Mouse (Mus musculus) neural tube, embryonic 13.5 days (tissue): ENCODE measurements around the gene Polr1e. TPM values are rescaled to one million over a fixed set of nuclear protein-coding genes. Genes with fewer than 3 reads are reported as not detected.

Experiments
- ATAC-seq: fragments of 200-750 bp; cut with Nextera tagmentation; 2 replicates; pipeline ENCODE4 v1.8.0; 2017; ENCODE audit warnings: low read depth, mild to moderate bottlenecking, moderate TSS enrichment, moderate library complexity
- H3K27ac ChIP-seq: fragments of 300-500 bp; sonication (generic); replicated peaks from 2 replicates; pipeline ENCODE4 v1.5.1; 2015; ENCODE audit warnings: moderate library complexity, mild to moderate bottlenecking, inconsistent platforms
- H3K27me3 ChIP-seq: fragments of 300-500 bp; sonication (generic); 2 replicates; pipeline ENCODE4 v1.6.1; 2015; ENCODE audit warnings: mild to moderate bottlenecking, inconsistent platforms
- H3K36me3 ChIP-seq: fragments of 300-500 bp; sonication (generic); 2 replicates; pipeline ENCODE4 v1.6.1; 2015; ENCODE audit warnings: mild to moderate bottlenecking, inconsistent platforms
- H3K4me1 ChIP-seq: fragments of 300-500 bp; sonication (generic); replicated peaks from 2 replicates; pipeline ENCODE4 v1.6.1; 2015; ENCODE audit warnings: inconsistent platforms
- H3K4me2 ChIP-seq: fragments of 300-500 bp; sonication (generic); 2 replicates; pipeline ENCODE4 v1.6.1; 2015; ENCODE audit warnings: inconsistent platforms, mild to moderate bottlenecking, moderate library complexity
- H3K4me3 ChIP-seq: fragments of 300-500 bp; sonication (generic); 2 replicates; pipeline ENCODE4 v1.5.1; 2015; ENCODE audit warnings: mild to moderate bottlenecking, inconsistent platforms
- H3K9ac ChIP-seq: fragments of 300-500 bp; sonication (generic); 2 replicates; pipeline ENCODE4 v1.6.1; 2015; ENCODE audit warnings: moderate library complexity, mild to moderate bottlenecking, inconsistent platforms
- H3K9me3 ChIP-seq: fragments of 300-500 bp; sonication (generic); 2 replicates; pipeline ENCODE4 v1.6.1; 2016; ENCODE audit warnings: inconsistent platforms
- WGBS: fragments of 180-500 bp; shearing (Covaris S2); methylation state at CpG from one replicate; pipeline ENCODE4 v1.1.7; 2015; 5-methylcytosine and 5-hydroxymethylcytosine counted together
- polyA plus RNA-seq: library from polyadenylated mRNA; unstranded; fragments of >200 nt; fragmentation: Nextera tagmentation; extraction: Ambion mirVana; gene quantifications from 2 replicates; pipeline ENCODE4 v1.2.1, GENCODE M21; 2015

Polr1e gene
- 33.0 and 45.1 TPM in 2 replicates for polyA plus RNA-seq

DNA sequence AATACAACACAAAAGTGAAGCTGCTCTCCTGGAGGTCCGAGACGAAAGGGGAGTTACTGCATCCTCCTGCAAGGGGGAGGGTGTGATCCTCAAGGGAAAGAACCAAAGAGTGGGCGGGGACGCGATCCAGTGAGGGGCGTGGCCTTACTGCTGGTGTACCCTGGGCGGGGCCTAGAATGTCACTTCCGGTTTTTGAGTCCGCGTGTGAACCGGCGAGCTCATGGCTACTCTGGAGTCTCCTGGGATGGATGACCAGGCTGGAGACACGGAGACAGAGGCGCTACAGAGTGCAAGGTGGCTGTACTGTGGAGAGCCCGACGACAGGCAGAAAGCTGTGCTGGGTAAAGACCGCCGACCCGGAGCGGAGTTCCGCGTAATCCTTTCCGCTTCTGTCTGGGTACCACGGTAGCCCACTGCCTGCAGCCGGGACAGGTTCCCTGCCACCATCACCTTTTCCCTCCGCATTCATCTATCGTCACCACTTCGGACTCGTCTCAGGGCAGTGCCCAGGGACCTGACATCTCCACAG lies at the start of gene Polr1e:
Gene Polr1e (plus strand): TSS at position 132 of the 529 bp plus-strand sequence.
- under 1% methylated on average over 29 of the region's 29 CpGs for WGBS
- H3K4me3 ChIP-seq, result peak within 1 kb of the TSS; percentile 81
- H3K27ac ChIP-seq, result no peak within 1 kb of the TSS; the same call in 1 of the 2 replicates

DNA sequence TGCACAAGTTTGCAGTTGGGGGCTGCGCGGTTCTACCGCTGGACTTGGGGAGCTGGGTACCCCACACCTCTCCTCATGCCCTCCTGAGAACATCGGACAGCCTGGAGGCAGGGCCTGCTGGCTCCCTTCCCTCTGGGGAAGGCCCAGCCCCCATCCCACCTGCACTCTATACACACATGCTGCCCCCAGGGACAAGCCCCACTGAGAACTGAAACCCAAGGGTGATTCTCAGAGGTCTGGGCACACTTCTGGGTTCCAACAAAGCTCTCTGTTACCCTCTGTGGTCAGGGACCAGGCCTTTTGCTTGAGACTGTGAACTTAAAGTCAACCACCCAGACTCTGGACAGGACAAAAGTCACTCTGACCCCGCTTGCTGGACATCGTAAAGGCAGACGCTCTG lies 48.3 kb upstream of the Polr1e start:
- Histone ChIP-seq H3K27ac (no peak overlapping the region), H3K4me1 (peaks cover 8% of the 10 kb centered on the region), H3K27me3 (no peaks in the 10 kb centered on the region), H3K4me3 (no peak overlapping the region), H3K9me3 (no peaks in the 10 kb centered on the region), H3K9ac (no peak overlapping the region), H3K4me2 (no peak overlapping the region), H3K36me3 (no peaks in the 10 kb centered on the region)
- WGBS, result 90% methylated on average over 7 of the region's 7 CpGs
- no peak for ATAC-seq

More for the DNA sequence above, at the start of gene Polr1e:
- Histone ChIP-seq H3K36me3 (peaks cover 10% of the 10 kb centered on the region), H3K27me3 (no peaks in the 10 kb centered on the region), H3K9ac (peak within 1 kb of the TSS; percentile 81), H3K9me3 (no peaks in the 10 kb centered on the region), H3K4me1 (peaks cover 27% of the 10 kb centered on the region), H3K4me2 (peak within 1 kb of the TSS; percentile 98)
- peak; percentile 88 for ATAC-seq

GRCm38 (mm10) chr4:44970612-44971110 lies 47.7 kb upstream of the Polr1e start:
- no peak overlapping the region for H3K4me3 ChIP-seq
- H3K36me3 ChIP-seq, result no peaks in the 10 kb centered on the region
- H3K4me1 ChIP-seq, result peaks cover 8% of the 10 kb centered on the region
- no peaks in the 10 kb centered on the region for H3K9me3 ChIP-seq
- ATAC-seq, result no peak
- H3K27ac ChIP-seq, result no peak overlapping the region
- no peaks in the 10 kb centered on the region for H3K27me3 ChIP-seq
- H3K9ac ChIP-seq, result no peak overlapping the region
- WGBS, result 23% methylated on average over 10 of the region's 10 CpGs
- H3K4me2 ChIP-seq, result no peak overlapping the region

DNA sequence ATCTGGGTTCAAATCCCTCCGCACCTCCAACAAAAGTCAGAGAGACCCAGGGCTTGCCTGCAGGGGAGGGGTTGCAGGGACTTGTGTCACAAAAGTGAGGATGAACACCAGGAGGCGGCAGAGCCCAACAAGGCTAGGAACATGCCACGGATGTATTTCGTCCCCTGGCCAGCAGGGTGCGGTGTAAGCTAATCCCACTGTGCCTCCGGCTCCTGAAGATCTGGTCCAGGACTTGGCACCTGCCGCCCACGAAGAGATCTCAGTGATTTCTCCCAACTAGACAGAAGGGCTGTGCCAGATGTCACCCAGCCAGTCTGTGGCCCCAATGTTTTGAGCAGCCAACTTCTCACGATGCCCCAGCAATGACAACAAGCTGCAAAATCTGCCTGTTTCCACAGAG lies 44.9 kb upstream of the Polr1e start:
- no peaks in the 10 kb centered on the region for H3K27me3 ChIP-seq
- H3K4me1 ChIP-seq, result peaks cover 8% of the 10 kb centered on the region
- H3K27ac ChIP-seq, result no peak overlapping the region
- peak overlapping the region; percentile 40 for H3K4me2 ChIP-seq
- H3K36me3 ChIP-seq, result no peaks in the 10 kb centered on the region
- no peak overlapping the region for H3K4me3 ChIP-seq
- H3K9me3 ChIP-seq, result no peaks in the 10 kb centered on the region
- no peak for ATAC-seq
- no peak overlapping the region for H3K9ac ChIP-seq
- WGBS, result 16% methylated on average over 9 of the region's 9 CpGs

DNA sequence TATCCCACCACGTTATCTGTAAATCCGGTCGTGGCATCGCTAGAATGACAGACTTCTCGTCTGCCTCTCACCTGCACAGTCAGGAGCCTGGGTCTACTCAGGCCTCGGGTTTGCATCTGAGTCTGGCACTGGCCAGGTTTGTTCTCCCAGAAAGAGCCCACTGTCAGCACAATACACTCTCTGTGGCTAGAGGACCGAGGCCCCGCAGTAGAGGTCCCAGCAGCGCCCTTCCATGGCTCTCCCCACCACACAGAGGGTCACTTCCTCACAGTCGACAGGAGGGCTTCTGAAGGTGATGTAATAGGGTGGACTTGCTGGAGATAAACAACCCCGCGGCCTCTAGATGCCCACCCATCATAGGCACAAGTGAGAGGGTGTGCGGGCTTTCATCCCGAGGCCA lies 44.5 kb upstream of the Polr1e start:
- Histone ChIP-seq H3K27ac (no peak overlapping the region), H3K9me3 (no peaks in the 10 kb centered on the region), H3K4me2 (peak overlapping the region; percentile 40), H3K4me3 (no peak overlapping the region), H3K4me1 (peaks cover 8% of the 10 kb centered on the region), H3K36me3 (no peaks in the 10 kb centered on the region), H3K9ac (no peak overlapping the region), H3K27me3 (no peaks in the 10 kb centered on the region)
- no peak for ATAC-seq
- 62% methylated on average over 14 of the region's 14 CpGs for WGBS

- Histone ChIP-seq H3K9ac (no peak overlapping the region), H3K4me1 (peaks cover 8% of the 10 kb centered on the region), H3K9me3 (no peaks in the 10 kb centered on the region), H3K4me2 (no peak overlapping the region), H3K4me3 (no peak overlapping the region), H3K27ac (no peak overlapping the region), H3K36me3 (no peaks in the 10 kb centered on the region), H3K27me3 (no peaks in the 10 kb centered on the region)
- 80% methylated on average over 8 of the region's 8 CpGs for WGBS
- no peak for ATAC-seq
Observed at GRCm38 (mm10) chr4:44974331-44974730, 44.1 kb upstream of the Polr1e start.

- 79% methylated on average over 6 of the region's 6 CpGs for WGBS
- no peak for ATAC-seq
- Histone ChIP-seq H3K27me3 (no peaks in the 10 kb centered on the region), H3K4me1 (peaks cover 23% of the 10 kb centered on the region), H3K9ac (no peak overlapping the region), H3K27ac (no peak overlapping the region), H3K4me3 (no peak overlapping the region), H3K4me2 (no peak overlapping the region), H3K9me3 (no peaks in the 10 kb centered on the region), H3K36me3 (no peaks in the 10 kb centered on the region)
Observed at GRCm38 (mm10) chr4:44976026-44976615, 42.3 kb upstream of the Polr1e start.

DNA sequence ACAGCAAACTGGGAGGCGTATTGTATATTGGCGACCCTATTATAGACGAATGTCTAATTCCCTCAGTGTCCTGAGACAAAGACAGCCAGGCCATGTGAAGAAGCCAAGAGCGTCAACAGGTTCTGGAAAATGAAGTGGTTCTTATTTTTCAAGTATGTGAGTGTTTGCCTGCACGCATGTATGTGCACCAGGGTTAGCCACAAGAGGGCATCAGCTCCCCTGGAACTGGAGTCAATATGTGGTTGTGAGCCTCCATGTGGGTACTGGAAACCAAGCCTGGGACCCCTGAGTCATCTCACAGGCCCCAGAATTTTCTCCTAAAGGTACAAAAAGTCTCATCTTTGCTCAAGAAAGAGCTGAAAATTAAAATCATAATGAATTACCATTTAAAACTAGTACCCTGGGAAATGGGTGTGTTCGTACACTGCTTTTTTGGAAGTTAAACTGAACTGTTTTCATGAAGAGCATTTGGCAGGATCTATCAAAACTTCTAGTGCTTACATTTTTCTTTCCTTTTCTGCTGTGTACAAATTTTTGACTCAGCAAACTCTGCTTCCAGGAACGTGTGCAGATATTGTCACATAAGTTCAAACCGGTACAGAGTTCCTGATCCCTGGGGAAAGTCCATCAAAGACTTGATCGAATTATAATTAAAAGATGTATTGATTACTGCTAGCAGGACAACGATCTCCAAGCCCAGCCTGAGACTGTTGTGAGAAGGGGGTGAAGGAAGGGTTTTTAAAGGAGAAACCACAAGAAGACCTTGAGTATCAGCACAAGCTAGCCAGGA lies 41.3 kb upstream of the Polr1e start:
- no peak for ATAC-seq
- 88% methylated on average over 10 of the region's 10 CpGs for WGBS
- peaks cover 33% of the 10 kb centered on the region for H3K4me1 ChIP-seq
- no peak overlapping the region for H3K4me3 ChIP-seq
- no peak overlapping the region for H3K9ac ChIP-seq
- H3K36me3 ChIP-seq, result no peaks in the 10 kb centered on the region
- no peaks in the 10 kb centered on the region for H3K9me3 ChIP-seq
- no peak overlapping the region for H3K27ac ChIP-seq
- no peaks in the 10 kb centered on the region for H3K27me3 ChIP-seq
- H3K4me2 ChIP-seq, result no peak overlapping the region

DNA sequence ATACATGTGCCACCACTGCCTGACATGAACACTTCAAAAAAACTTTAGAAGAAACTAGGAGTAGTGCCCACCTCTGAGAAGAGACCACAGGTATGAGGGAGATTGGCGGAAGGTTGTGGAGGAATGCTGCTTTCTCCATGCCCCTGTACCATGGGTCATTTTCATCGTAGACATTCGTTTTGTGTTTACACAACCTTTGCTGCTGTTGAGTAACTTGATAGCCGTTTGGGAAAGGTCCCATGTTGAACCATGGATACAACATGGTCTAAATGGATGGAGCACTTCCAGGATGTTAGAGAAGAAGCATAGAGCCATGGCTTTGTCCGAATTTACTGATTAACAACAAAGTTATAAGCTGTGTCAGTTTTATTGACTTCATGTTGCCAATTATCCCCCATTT lies 40.2 kb upstream of the Polr1e start:
- Histone ChIP-seq H3K9me3 (no peaks in the 10 kb centered on the region), H3K4me2 (no peak overlapping the region), H3K36me3 (no peaks in the 10 kb centered on the region), H3K27ac (no peak overlapping the region), H3K27me3 (no peaks in the 10 kb centered on the region), H3K4me1 (peaks cover 44% of the 10 kb centered on the region), H3K4me3 (no peak overlapping the region), H3K9ac (no peak overlapping the region)
- ATAC-seq, result no peak
- whole genome bisulfite sequencing, result 78% methylated on average over 5 of the region's 5 CpGs

- 73% methylated on average over 7 of the region's 7 CpGs for WGBS
- no peak for ATAC-seq
Observed at GRCm38 (mm10) chr4:44979794-44980338, 38.5 kb upstream of the Polr1e start.

DNA sequence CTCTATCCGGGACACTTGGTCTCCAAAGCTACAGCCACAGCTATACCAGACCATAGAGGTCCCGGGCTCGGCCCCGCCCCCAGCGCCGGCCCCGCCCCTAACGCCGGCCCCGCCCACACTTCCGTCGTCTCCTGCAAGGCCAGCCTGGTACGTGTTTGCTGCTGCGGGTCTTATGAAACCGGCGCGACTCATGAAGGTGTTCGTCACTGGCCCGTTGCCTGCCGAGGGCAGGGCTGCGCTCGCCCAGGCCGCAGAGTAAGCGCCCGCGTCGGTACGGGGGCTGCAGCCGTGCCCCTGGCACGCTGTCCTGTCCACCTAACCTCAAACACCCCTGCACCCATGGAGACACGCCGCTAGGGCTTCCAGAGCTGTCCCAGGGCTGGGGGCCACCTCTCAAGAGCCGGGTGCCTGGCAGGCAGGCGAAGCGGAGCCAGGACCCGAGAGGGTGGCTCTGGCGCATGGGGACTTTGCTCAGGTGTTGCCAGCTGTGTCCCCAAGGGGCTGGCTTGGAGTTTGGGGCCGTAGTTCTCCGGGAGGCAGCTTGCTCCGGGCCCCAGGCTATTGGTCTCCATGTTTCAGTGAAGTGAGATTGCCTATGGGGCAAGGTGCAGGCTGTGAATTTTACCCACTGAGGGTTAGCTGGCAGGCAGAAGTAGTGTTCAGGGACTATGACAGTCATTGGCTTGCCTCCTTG lies 37.0 kb upstream of the Polr1e start, which contains the start of gene Grhpr:
Gene Grhpr (plus strand): TSS at position 116 of the 694 bp plus-strand sequence.
- ATAC-seq, result peak; percentile 90
- H3K9me3 ChIP-seq, result no peaks in the 10 kb centered on the region
- peak within 1 kb of the TSS; percentile 80 for H3K9ac ChIP-seq
- H3K4me2 ChIP-seq, result peak within 1 kb of the TSS; percentile 86
- H3K36me3 ChIP-seq, result no peaks in the 10 kb centered on the region; the same call in 1 of the 2 replicates
- H3K27ac ChIP-seq, result peak within 1 kb of the TSS; percentile 67; the same call in 1 of the 2 replicates
- H3K4me3 ChIP-seq, result peak within 1 kb of the TSS; percentile 54
- H3K4me1 ChIP-seq, result peaks cover 38% of the 10 kb centered on the region
- WGBS, result under 1% methylated on average over 40 of the region's 40 CpGs
- H3K27me3 ChIP-seq, result no peaks in the 10 kb centered on the region

More at GRCm38 (mm10) chr4:44979794-44980338, 38.5 kb upstream of the Polr1e start:
- Histone ChIP-seq H3K4me1 (peaks cover 38% of the 10 kb centered on the region), H3K4me3 (no peak overlapping the region), H3K27ac (no peak overlapping the region), H3K36me3 (no peaks in the 10 kb centered on the region), H3K9me3 (no peaks in the 10 kb centered on the region), H3K9ac (no peak overlapping the region), H3K4me2 (no peak overlapping the region), H3K27me3 (no peaks in the 10 kb centered on the region)
